Mouse (Mus musculus) embryonic facial prominence, embryonic 13.5 days (tissue): ENCODE measurements around the gene Slc13a5. TPM values are rescaled to one million over a fixed set of nuclear protein-coding genes. Genes with fewer than 3 reads are reported as not detected.

ENCODE experiments used
- ATAC-seq: fragments of 200-750 bp; cut with Nextera tagmentation; 2 replicates; pipeline ENCODE4 v1.8.0; 2017; ENCODE audit warnings: low read depth; ENCODE audit not compliant: insufficient number of reproducible peaks, insufficient read depth, low FRiP score, low TSS enrichment
- H3K27ac ChIP-seq: fragments of 300-500 bp; sonication (generic); 2 replicates; pipeline ENCODE4 v1.5.1; 2015; ENCODE audit warnings: moderate library complexity, mild to moderate bottlenecking, inconsistent platforms
- H3K27me3 ChIP-seq: fragments of 300-500 bp; sonication (generic); 2 replicates; pipeline ENCODE4 v1.6.1; 2015; ENCODE audit warnings: mild to moderate bottlenecking, inconsistent platforms
- H3K36me3 ChIP-seq: fragments of 300-500 bp; sonication (generic); 2 replicates; pipeline ENCODE4 v1.6.1; 2015; ENCODE audit warnings: mild to moderate bottlenecking, inconsistent platforms
- H3K4me1 ChIP-seq: fragments of 300-500 bp; sonication (generic); 2 replicates; pipeline ENCODE4 v1.6.1; 2015; ENCODE audit warnings: inconsistent platforms
- H3K4me2 ChIP-seq: fragments of 300-500 bp; sonication (generic); 2 replicates; pipeline ENCODE4 v1.6.1; 2015; ENCODE audit warnings: moderate library complexity, mild to moderate bottlenecking, inconsistent platforms
- H3K4me3 ChIP-seq: fragments of 300-500 bp; sonication (generic); 2 replicates; pipeline ENCODE4 v1.5.1; 2015; ENCODE audit warnings: mild to moderate bottlenecking, inconsistent platforms
- H3K9ac ChIP-seq: fragments of 300-500 bp; sonication (generic); 2 replicates; pipeline ENCODE4 v1.6.1; 2015; ENCODE audit warnings: mild to moderate bottlenecking, inconsistent platforms
- H3K9me3 ChIP-seq: fragments of 300-500 bp; sonication (generic); 2 replicates; pipeline ENCODE4 v1.6.1; 2016; ENCODE audit warnings: inconsistent platforms
- WGBS: fragments of 180-500 bp; shearing (Covaris S2); methylation state at CpG from one replicate; pipeline ENCODE4 v1.1.7; 2015; ENCODE audit warnings: mixed read lengths; 5-methylcytosine and 5-hydroxymethylcytosine counted together
- polyA plus RNA-seq: library from polyadenylated mRNA; unstranded; fragments of >200 nt; fragmentation: Nextera tagmentation; extraction: Ambion mirVana; gene quantifications from 2 replicates; pipeline ENCODE4 v1.2.1, GENCODE M21; 2015

Gene Slc13a5
- 1.6 and 4.7 TPM in 2 replicates for polyA plus RNA-seq

GRCm38 (mm10) chr11:72266960-72267560 is at the start of gene Slc13a5:
TSS of gene Slc13a5 (minus strand) at chr11:72267222.
- 3% methylated on average over 36 of the region's 36 CpGs for WGBS
- H3K27me3 ChIP-seq: peaks cover 54% of the 10 kb centered on the region
- H3K4me3 ChIP-seq: peak within 1 kb of the TSS; percentile 47
- H3K36me3 ChIP-seq: no peaks in the 10 kb centered on the region
- H3K9ac ChIP-seq: peak within 1 kb of the TSS; percentile 65
- H3K4me1 ChIP-seq: peaks cover 18% of the 10 kb centered on the region
- no peak within 1 kb of the TSS for H3K27ac ChIP-seq
- H3K4me2 ChIP-seq: peak within 1 kb of the TSS; percentile 82
- H3K9me3 ChIP-seq: no peaks in the 10 kb centered on the region
- no peak for ATAC-seq

DNA sequence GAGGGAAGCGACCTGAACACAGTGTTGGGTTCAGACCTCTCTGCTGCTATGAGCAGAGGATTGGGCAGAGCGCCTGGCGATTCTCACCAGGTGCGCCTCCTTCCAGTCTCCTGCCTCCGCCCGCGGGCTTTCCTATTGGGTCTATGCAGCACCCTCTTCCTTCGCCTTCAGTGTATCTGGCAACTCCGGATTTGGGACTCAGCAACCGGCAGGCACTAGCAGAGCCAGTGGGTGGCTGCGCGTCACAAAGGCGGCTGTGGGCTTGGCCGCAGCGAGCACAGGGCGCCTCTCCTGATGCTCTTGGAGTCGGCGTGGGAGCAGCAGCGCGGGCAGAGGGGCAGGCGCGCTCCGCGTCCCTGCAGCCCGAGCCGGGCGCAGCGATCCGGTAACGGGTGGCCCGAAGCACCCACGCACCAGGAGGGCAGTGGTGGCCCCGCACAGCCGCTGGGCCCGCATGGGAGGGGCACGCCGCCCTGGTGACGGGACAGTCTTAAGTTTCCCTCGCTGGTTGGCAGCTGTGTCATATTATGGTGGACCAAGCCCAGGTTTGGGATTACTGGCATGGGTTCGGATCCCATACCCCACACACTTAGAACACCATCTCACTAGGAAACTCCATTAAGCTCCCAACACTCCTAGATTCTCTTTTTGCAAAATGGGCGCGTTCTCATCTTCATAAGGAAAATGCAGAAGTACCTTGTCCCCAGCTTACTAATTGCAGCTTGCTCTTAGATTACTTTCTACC is 47.3 kb upstream of the Slc13a5 start, which contains the start of gene Fbxo39:
Gene Fbxo39, plus strand, starts transcription at position 294 of the 745 bp plus-strand sequence.
- 9% methylated on average over 42 of the region's 42 CpGs for WGBS
- Histone ChIP-seq H3K27me3 (peaks cover 43% of the 10 kb centered on the region), H3K4me1 (peaks cover 6% of the 10 kb centered on the region), H3K9me3 (no peaks in the 10 kb centered on the region), H3K36me3 (no peaks in the 10 kb centered on the region), H3K4me3 (peak within 1 kb of the TSS; percentile 35), H3K9ac (peak within 1 kb of the TSS; percentile 61), H3K4me2 (peak within 1 kb of the TSS; percentile 60), H3K27ac (no peak within 1 kb of the TSS)
- ATAC-seq: no peak

DNA sequence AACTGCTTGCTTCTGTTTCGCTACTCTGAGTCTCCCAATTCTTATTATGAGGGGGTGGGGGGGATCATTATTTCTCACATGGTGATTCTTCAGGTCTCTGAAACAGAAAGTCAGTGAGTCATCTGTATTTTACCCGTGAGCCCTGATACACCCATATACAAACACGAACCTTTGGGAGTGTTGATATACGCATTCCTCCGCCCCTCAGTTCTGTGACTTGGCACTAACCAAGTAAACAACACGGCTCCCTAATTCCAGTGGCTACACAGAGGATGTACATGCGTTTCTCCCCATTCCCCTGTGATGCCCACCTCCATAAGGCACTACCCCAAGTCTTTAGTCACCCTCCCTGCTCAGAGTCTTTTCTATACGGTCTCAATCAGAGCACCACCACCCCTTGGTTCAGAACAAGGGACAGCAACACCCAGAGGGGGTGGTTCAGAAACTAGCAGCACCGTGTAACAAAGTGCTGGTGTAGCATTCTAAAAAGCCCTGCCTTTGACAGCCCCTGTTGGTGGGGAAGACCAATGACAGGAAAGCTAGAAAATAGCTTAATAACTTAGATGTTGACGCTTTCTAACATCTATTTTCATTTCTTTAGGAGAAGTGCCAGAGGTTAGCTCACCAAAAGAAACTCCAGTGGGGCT is 44.5 kb upstream of the Slc13a5 start:
- no peaks in the 10 kb centered on the region for H3K36me3 ChIP-seq
- H3K9me3 ChIP-seq: no peaks in the 10 kb centered on the region
- peaks cover 37% of the 10 kb centered on the region for H3K27me3 ChIP-seq
- ATAC-seq: no peak
- WGBS: 79% methylated on average over 10 of the region's 10 CpGs
- H3K4me1 ChIP-seq: peaks cover 6% of the 10 kb centered on the region
- H3K4me3 ChIP-seq: no peak overlapping the region
- H3K27ac ChIP-seq: no peak overlapping the region
- H3K9ac ChIP-seq: no peak overlapping the region
- no peak overlapping the region for H3K4me2 ChIP-seq

GRCm38 (mm10) chr11:72310491-72310890 is 43.5 kb upstream of the Slc13a5 start:
- Histone ChIP-seq H3K27me3 (peaks cover 31% of the 10 kb centered on the region), H3K9me3 (no peaks in the 10 kb centered on the region), H3K4me2 (no peak overlapping the region), H3K4me1 (peaks cover 6% of the 10 kb centered on the region), H3K9ac (no peak overlapping the region), H3K27ac (no peak overlapping the region), H3K4me3 (no peak overlapping the region), H3K36me3 (no peaks in the 10 kb centered on the region)
- no peak for ATAC-seq
- 85% methylated on average over 4 of the region's 4 CpGs for WGBS

GRCm38 (mm10) chr11:72308982-72309381 is 42.0 kb upstream of the Slc13a5 start:
- Histone ChIP-seq H3K27ac (no peak overlapping the region), H3K4me2 (no peak overlapping the region), H3K9me3 (no peaks in the 10 kb centered on the region), H3K9ac (no peak overlapping the region), H3K27me3 (peaks cover 16% of the 10 kb centered on the region), H3K4me1 (no peaks in the 10 kb centered on the region), H3K4me3 (no peak overlapping the region), H3K36me3 (no peaks in the 10 kb centered on the region)
- no peak for ATAC-seq
- 56% methylated on average over 2 of the region's 2 CpGs for WGBS

GRCm38 (mm10) chr11:72307461-72307860 is 40.4 kb upstream of the Slc13a5 start:
- ATAC-seq: no peak

DNA sequence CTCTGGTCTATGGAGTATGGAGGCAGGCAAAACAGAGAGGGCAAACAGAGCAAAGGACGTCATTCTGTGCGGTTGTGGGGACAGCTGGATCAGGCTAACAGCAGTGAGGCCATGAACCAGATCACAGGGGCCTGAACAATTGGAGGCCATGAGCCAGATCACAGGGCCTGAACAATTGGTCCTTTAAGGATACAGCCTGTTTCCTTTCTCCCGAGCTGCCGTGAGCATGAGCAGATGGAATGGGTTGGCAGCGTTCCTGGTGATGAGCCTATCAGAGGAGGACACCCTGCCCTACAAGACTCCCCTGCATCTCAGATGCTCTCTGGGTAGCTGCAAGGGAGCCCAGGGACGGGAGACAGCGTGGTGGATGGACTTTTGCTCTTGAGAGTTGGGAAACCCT is 35.2 kb upstream of the Slc13a5 start:
- no peak overlapping the region for H3K9ac ChIP-seq
- ATAC-seq: no peak
- no peak overlapping the region for H3K4me2 ChIP-seq
- no peaks in the 10 kb centered on the region for H3K4me1 ChIP-seq
- 74% methylated on average over 7 of the region's 7 CpGs for WGBS
- H3K27ac ChIP-seq: no peak overlapping the region
- H3K27me3 ChIP-seq: no peaks in the 10 kb centered on the region
- no peaks in the 10 kb centered on the region for H3K36me3 ChIP-seq
- H3K9me3 ChIP-seq: no peaks in the 10 kb centered on the region
- no peak overlapping the region for H3K4me3 ChIP-seq

More at GRCm38 (mm10) chr11:72307461-72307860, 40.4 kb upstream of the Slc13a5 start:
- Histone ChIP-seq H3K27me3 (peaks cover 1% of the 10 kb centered on the region), H3K4me1 (no peaks in the 10 kb centered on the region), H3K36me3 (no peaks in the 10 kb centered on the region), H3K9ac (no peak overlapping the region), H3K4me3 (no peak overlapping the region), H3K9me3 (no peaks in the 10 kb centered on the region), H3K4me2 (no peak overlapping the region), H3K27ac (no peak overlapping the region)
- 84% methylated on average over 5 of the region's 5 CpGs for WGBS

- Histone ChIP-seq H3K4me3 (no peak within 1 kb of the TSS; the same call in 1 of the 2 replicates), H3K9ac (no peak within 1 kb of the TSS), H3K4me1 (no peaks in the 10 kb centered on the region), H3K9me3 (no peaks in the 10 kb centered on the region), H3K36me3 (no peaks in the 10 kb centered on the region), H3K4me2 (peak within 1 kb of the TSS; percentile 28), H3K27ac (no peak within 1 kb of the TSS), H3K27me3 (no peaks in the 10 kb centered on the region)
- WGBS: 24% methylated on average over 6 of the region's 6 CpGs
- no peak for ATAC-seq
These were observed 34.3 kb upstream of the Slc13a5 start, which contains the start of gene Xaf1 for GRCm38 (mm10) chr11:72301334-72301733. TSS of gene Xaf1 (plus strand) at chr11:72301629.

GRCm38 (mm10) chr11:72293116-72293515 is 26.1 kb upstream of the Slc13a5 start:
- no peaks in the 10 kb centered on the region for H3K36me3 ChIP-seq
- H3K4me3 ChIP-seq: no peak overlapping the region
- H3K9ac ChIP-seq: no peak overlapping the region
- no peaks in the 10 kb centered on the region for H3K9me3 ChIP-seq
- H3K27ac ChIP-seq: no peak overlapping the region
- H3K4me2 ChIP-seq: no peak overlapping the region
- 88% methylated on average over 2 of the region's 2 CpGs for WGBS
- H3K27me3 ChIP-seq: no peaks in the 10 kb centered on the region
- no peak for ATAC-seq
- no peaks in the 10 kb centered on the region for H3K4me1 ChIP-seq

DNA sequence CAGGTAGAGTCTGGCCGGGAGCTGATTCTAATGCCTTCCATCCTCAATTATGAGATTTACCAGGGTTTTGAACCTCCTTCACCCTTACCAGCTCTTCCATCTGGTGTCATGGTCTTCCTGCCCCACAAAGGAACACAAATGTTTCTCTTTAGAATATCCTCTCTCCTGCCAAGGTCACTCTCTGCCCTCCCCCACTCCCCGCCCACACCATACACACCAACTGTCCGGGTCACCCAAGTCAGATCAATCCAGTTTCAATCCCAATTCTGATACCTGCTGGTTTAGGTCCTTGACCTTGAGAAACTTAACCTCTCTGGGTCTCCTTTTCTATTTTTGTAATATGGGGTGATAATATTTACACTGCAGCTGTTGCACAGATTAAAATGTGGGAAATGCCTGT is 20.5 kb upstream of the Slc13a5 start:
- no peaks in the 10 kb centered on the region for H3K4me1 ChIP-seq
- ATAC-seq: no peak
- H3K4me2 ChIP-seq: no peak overlapping the region
- no peaks in the 10 kb centered on the region for H3K9me3 ChIP-seq
- no peak overlapping the region for H3K9ac ChIP-seq
- no peaks in the 10 kb centered on the region for H3K36me3 ChIP-seq
- H3K27me3 ChIP-seq: no peaks in the 10 kb centered on the region
- H3K4me3 ChIP-seq: no peak overlapping the region
- 87% methylated on average over 3 of the region's 3 CpGs for WGBS
- H3K27ac ChIP-seq: no peak overlapping the region

DNA sequence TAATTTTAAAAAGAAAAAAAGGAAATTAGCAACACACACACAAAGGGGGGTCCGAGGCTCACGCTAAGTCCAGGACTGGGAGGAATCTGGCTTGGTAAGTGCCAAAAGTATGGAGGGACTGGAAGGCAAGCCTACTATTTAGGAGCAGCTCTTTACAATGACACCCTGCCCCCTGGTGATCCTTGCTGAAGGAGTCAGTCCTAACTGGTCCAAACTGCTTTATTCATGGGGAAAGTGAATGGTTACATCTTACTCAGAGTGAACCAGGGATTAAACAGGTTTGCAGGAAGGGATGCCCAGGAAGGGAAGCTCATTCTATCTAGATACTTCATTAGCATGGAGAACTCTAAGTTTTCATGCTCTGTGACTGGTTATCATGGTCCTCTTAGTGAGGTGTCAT is 20.1 kb upstream of the Slc13a5 start:
- Histone ChIP-seq H3K9me3 (no peaks in the 10 kb centered on the region), H3K4me3 (no peak overlapping the region), H3K27ac (no peak overlapping the region), H3K9ac (no peak overlapping the region), H3K4me2 (no peak overlapping the region), H3K4me1 (no peaks in the 10 kb centered on the region), H3K27me3 (no peaks in the 10 kb centered on the region), H3K36me3 (no peaks in the 10 kb centered on the region)
- 90% methylated on average over 2 of the region's 2 CpGs for WGBS
- no peak for ATAC-seq
